Mouse (Mus musculus): ENCODE data around the gene Reps2.

The Reps2 gene

DNA sequence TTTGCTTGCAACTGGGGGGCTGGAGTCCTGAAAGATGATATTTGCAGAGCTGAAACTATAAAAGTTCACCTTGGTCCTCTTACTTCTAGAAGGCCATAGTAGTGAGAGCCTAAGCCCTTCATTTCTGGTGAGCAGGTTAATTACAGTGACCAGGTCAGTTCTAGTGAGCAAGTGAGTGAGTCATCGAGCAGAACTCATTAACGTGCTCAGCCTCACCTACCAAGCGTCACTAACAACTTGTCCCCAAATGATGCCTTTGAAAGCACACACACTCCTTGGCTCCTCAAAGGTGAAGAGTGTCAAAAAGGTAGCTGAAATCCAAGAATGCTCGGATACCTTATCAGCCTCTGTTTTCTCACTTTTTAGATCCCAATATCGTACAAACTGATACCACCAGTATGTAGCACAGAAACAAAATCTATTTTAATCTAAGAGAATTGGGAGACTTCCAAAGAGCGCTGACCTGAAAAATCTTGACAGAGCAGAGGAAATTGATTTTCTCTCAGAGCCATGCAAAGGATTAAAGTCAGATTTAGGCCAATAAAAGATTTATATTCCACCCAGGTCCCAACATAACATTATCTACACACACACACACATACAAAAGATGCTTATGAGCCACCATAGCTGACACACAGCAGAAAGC is 53.2 kb downstream of the Reps2 start:
- no peak for DNase-seq (ENCODE audit: extremely low spot score, low read depth, low spot score)

DNA sequence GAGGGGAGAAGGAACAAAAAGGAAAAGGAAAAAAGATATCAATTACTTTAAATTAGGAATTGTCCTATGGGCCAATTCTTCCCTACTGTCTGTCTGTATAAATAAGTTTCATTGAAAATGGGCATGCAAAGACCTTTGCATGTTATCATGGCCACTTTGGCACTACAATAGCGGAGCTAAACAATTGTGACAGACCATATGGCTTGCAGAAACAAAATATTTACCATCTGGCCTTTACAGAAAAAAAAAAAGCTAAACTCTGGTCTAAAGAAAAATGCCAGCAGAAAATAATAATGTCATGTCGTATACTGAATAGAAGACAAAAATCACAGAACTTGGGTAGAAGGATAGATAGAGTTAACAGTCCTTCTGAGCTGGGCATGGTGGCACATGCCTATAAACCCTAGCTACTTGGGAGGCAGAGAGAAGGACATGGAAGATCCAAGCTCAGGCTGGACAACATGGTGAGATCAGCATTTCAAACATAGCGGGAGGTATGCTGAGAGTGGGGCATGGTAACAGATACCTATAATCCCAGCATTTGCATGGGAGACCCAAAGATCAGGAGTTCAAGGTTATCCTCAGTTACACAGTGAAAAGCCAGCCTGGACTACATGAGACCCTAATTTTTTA is 54.2 kb downstream of the Reps2 start:
- DNase-seq (ENCODE audit: extremely low spot score, low read depth, low spot score), result no peak

GRCm38 (mm10) chrX:162584349-162584748 is 59.1 kb downstream of the Reps2 start:
- no peak for DNase-seq (ENCODE audit: extremely low spot score, low read depth, low spot score)

DNA sequence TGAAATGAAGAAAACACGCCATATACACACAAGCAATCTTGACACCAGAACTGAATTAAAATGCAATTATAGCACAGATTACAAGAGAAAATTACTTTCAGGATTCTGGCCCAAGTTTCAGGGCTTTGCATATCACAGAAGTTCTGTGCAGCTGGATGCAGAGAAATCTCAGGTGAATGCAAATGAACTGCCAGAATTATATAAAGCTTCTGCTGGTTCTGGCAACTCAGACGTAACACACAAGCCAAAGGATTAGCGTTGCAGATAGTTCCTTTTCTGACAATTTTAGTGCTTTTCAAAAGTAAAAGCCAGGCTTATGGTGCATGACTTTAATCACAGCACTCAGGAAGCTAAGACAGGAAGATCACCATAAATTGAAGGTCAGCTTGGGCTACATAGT is 62.9 kb downstream of the Reps2 start:
- no peak for DNase-seq (ENCODE audit: extremely low spot score, low read depth, low spot score)

DNA sequence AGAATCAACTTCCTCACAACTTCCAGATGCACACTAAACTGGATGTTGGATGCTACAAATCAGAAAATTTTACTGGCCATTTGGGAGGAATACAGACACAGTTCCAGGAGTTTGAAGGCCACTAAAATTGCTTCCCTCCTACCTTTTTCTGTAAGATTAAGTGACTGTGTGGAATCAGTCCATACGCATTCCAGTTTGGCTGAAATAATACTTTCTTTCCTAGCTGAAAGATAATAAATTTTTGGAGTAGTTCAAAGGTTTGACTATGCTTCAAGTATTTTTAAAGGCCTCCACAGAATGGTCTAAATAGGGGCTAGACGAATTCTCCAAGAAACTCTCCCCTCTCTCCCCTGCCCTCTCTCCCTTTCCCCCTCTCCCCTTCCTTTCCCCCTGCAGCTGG is 75.0 kb downstream of the Reps2 start:
- DNase-seq (ENCODE audit: extremely low spot score, low read depth, low spot score), result no peak

DNA sequence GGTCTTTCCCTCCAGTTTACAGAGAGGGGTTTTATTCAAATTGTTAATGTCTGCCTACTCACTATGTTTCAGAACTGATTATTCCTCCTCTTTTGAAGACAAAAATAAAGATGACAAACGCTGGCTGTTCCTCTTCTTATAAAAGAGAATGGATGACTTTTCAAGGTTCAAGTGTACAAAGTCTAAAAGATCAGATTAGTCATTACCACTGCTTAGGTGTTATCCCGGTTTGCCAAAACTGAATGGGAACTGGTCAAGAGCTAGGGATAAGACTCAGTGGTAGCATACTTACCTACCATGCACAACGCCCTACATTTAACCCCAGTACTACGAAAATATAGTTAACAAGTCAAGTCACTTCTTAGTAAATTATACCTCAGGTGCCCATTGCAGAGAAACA is 77.9 kb downstream of the Reps2 start:
- DNase-seq (ENCODE audit: extremely low spot score, low read depth, low spot score), result no peak

- DNase-seq (ENCODE audit: extremely low spot score, low read depth, low spot score), result no peak
Measured at GRCm38 (mm10) chrX:162556459-162556841, 87.0 kb downstream of the Reps2 start.

DNA sequence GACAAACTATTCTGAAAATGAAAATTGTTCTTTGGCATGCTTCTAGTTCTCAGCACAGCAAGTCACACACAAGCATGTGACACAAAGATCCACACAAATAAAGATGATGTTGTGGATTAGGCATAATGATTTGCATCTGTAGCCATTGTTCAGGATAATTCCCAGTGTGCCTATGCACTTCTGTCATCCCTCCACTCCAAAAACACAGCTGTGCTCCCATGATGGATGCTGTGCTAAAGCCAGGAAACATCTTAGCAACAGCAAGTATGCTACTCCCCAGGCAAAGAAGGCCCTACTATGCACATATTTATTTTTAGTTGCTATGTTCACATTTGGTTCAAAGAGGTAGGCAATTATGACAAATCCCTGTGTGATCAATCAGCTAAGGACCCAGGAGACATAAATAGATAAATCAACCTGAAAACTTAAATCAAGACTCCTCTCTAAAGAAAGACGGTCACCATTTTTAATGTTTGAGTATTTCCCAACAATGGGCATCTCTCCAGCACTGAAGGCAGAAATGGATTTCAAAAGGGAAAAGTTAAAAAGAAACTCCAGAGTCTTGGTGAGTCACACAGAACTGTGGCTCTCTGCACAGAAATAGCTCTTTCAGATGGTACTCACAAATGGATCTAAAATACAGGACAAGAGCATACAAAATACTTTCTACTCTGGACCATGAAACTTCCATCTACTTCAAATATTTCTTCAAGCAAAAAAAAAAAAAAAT is 87.6 kb downstream of the Reps2 start:
- DNase-seq (ENCODE audit: extremely low spot score, low read depth, low spot score), result no peak

GRCm38 (mm10) chrX:162554513-162554912 is 88.9 kb downstream of the Reps2 start:
- DNase-seq (ENCODE audit: extremely low spot score, low read depth, low spot score), result no peak

GRCm38 (mm10) chrX:162552383-162552782 is 91.1 kb downstream of the Reps2 start:
- no peak for DNase-seq (ENCODE audit: extremely low spot score, low read depth, low spot score)

- DNase-seq (ENCODE audit: extremely low spot score, low read depth, low spot score), result no peak
Measured at GRCm38 (mm10) chrX:162545037-162545436, 98.4 kb downstream of the Reps2 start.

- DNase-seq (ENCODE audit: extremely low spot score, low read depth, low spot score), result no peak
Measured at GRCm38 (mm10) chrX:162542576-162543227, 100.7 kb downstream of the Reps2 start.

GRCm38 (mm10) chrX:162541961-162542360 is 101.5 kb downstream of the Reps2 start:
- DNase-seq (ENCODE audit: extremely low spot score, low read depth, low spot score), result no peak

GRCm38 (mm10) chrX:162531016-162531415 is 112.4 kb downstream of the Reps2 start:
- DNase-seq (ENCODE audit: extremely low spot score, low read depth, low spot score), result no peak

DNA sequence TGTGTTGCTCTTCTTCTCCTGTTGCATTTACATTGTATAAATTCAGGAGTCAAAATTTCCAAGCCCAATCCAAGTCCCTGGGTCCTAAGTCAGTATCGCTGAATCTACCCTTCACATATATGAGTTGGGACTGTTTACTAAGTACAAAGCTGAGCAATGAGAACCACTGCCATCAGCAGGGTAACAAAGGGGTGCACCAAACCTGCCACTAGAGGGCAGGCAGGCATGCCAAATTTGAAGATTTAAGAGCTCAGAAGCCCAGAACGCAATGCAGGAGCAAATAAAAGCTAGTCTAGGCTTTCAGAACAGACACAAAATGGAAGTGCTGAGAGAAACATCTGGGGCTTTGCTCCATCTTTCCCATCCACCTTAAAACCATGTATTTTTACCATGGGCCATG is 116.2 kb downstream of the Reps2 start:
- DNase-seq (ENCODE audit: extremely low spot score, low read depth, low spot score), result peak; percentile 8

DNA sequence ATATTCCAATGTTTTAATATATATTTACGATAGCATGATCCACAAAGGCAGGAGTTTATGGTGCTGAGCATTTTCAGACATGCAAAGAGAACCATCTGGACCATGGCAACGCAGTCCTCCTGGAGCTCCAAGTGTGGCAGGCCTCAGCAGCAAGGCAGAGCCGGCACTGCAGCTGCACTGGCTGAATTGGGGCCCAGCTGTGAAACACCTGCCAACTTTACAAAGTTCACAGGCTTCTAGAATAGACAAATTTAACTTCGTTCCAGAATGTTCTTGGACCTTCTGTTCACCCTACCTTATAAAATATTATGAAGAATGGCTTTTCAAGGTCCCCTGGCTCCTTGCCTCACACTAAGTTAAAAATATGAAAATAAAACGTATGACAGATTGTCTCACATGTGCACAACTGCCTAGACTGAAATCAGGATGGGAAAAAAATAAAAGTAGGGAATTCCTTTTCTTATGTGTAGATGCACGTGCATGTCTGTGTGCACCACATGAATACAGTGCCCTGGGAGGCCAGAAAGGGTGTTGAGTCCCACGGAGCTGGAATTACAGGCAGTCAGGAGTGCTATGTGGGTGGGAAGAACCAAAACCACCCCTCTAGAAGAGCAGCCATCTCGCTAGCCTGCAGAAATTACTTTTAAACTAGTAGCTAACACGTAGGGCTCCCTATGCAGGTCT is 121.5 kb downstream of the Reps2 start:
- no peak for DNase-seq (ENCODE audit: extremely low spot score, low read depth, low spot score)

DNA sequence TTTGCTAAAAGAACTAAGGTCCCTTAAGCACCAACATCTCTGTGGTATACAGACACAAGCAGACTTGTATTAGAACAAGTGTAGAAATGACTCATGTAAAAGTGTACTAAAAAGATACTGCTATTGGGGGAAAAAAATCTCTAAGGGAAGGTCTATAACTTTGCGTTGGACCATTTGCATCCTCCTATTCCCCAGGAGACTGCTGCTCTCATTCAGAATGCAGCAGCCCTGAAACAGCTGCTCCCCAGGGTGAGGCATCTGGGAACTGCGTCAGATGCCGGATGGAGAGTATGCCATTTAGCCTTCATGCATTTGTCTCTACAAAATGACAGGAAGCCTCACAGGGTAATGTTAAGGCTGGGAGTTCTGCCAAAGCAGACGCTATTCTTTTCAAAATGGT is 122.3 kb downstream of the Reps2 start:
- no peak for DNase-seq (ENCODE audit: extremely low spot score, low read depth, low spot score)

DNA sequence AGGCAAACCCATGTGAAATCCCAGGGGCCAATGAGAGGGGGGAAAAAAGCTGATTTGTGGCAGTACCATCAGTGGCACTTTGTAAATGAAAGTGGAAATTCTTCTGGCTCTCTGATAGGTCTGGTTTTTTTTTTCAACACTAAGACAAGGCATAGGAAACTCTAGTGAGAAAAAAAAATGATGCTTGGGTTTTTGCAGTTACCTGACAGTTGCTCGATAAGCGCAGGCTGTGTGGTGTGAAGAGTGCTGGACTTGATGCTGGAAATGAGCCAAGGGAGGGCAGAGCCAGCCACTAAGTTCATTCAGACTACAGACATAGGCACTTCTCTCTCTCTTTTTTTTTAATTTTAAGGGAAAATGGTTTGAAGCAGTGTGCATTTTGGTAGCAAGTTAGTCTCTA is 123.1 kb downstream of the Reps2 start:
- DNase-seq (ENCODE audit: extremely low spot score, low read depth, low spot score), result no peak

GRCm38 (mm10) chrX:162510426-162510980 is 132.9 kb downstream of the Reps2 start:
- DNase-seq (ENCODE audit: extremely low spot score, low read depth, low spot score), result no peak

GRCm38 (mm10) chrX:162505186-162505585 is 138.3 kb downstream of the Reps2 start:
- no peak for DNase-seq (ENCODE audit: extremely low spot score, low read depth, low spot score)

GRCm38 (mm10) chrX:162503436-162503835 is 140.0 kb downstream of the Reps2 start:
- no peak for DNase-seq (ENCODE audit: extremely low spot score, low read depth, low spot score)
